Mouse (Mus musculus): Measurements from ENCODE around the gene Epp13.
"Not testable (repeated sequence)": the region's sequence is repeated elsewhere in the genome, so short reads cannot be mapped to it uniquely, and the experiment has no call there.

Epp13 gene

DNA sequence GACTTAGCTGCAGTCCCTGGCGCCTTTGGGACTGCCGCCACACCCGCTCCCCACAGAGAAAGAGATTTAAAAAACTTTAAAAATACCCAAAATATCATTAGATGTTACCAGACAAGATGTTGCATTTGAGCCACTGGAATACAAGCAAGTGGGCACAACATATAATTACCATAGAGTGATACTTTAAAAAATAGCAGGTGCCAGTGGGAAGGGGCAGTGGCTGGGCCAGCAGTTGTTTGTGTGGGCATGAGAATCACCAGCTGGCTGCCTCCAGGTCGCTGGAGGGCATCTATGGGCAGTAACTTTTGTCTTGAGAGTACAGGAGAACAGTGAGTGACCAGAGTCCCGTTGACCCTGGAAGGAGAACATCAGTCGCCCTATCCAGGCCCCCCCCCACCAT, at the start of gene Epp13:
TSS of gene Epp13 (plus strand) at position 301 of the 400 bp plus-strand sequence.
- in situ Hi-C loops (cut with MboI, MseI): no loop called here

DNA sequence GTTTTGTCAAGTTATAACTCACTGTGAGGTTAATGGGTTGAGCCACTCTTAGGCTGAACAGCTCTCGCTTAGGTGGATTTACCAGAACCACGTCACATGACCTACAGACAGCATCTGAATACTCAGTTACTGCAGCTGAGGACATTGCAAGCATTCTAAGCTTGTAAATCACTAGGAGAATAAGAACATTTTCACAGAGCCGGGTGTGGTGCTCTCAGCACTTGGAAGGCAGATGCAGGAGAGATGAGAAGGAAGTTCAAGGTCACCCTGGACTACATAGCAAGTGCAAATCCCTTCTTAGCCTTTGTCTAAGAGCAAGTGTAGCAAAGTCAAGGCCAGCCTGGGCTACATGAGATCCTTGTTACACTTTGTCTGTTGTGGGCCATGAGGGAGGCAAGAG, 48.3 kb upstream of the Epp13 start:
- in situ Hi-C loops (cut with MboI, MseI): no loop called here

DNA sequence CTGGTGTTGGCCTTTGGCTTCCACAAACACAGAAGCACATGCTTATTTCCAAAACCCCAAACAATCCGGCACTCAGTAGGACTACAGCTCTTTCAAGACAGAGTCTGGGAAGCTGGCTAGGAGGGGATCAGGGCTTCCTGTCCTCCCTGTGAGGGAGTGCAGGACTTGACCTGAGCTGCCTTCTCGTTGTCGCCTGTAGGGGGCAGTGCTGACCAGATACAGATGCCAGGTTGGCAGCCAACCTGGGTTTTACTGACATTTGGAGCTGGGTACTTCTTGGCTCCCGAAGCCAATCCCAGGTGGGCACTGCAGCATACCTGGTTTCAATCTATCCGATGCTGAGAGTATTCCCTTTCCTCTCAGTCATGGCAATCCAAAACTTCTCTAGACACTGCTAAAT, 39.4 kb upstream of the Epp13 start:
- in situ Hi-C loops (cut with MboI, MseI): no loop called here

DNA sequence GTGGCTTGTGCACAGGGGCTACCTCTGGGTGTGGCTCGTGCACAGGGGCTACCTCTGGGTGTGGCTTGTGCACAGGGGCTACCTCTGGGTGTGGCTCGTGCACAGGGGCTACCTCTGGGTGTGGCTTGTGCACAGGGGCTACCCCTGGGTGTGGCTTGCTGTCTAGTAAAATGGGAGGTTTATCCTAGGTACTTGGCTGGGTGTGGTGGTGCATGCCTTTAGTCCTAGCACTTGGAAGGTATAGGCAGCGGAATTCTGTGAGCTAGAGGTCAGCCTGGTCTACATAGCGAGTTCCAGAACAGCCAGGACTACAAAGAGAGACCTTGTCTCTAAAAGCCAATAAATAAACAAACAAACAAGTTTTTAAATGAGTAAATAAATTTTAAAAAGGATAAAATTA, 37.8 kb upstream of the Epp13 start:
- in situ Hi-C loops (cut with MboI, MseI): not testable (repeated sequence)

DNA sequence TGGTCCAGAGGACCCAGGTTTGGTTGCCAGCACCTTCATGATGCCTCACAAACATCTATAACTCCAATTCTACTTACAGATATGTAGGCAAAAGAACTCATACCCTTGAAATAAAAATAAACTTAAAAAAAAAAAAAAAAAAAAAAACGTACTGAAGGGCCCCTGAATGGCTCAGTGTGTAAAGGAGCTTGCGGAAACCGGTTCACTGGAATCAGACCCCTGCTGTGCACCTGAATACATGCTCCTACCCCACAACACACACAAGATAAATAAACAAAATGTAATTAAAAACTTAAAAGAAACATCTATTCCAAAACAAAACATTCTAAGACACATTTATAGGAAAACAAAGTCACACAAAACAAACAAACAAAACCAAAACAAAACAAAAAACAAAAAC, 32.4 kb upstream of the Epp13 start:
- in situ Hi-C loops (cut with MboI, MseI): no loop called here

DNA sequence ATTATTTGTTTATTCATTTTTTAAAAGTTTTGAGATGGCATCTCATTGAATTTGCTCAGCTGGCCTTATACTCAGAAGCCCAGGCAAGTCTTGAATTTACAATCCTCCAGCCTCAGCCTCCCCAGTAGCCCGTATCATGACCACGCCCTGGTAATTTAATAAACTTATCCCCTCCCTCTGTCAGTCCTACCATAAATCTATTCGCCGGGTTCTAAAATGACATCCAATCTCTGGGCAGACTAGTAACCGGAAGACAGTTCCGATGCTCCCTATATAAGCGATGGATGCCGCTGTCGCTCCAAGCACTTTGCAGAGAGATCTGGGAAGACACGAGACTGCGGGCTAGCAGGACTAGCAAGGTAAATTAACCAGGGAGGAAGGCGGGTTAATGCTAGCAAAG, 30.5 kb upstream of the Epp13 start, which contains the start of gene Zscan5b:
TSS of gene Zscan5b (plus strand) at position 301 of the 400 bp plus-strand sequence.
- in situ Hi-C loops (cut with MboI, MseI): no loop called here

DNA sequence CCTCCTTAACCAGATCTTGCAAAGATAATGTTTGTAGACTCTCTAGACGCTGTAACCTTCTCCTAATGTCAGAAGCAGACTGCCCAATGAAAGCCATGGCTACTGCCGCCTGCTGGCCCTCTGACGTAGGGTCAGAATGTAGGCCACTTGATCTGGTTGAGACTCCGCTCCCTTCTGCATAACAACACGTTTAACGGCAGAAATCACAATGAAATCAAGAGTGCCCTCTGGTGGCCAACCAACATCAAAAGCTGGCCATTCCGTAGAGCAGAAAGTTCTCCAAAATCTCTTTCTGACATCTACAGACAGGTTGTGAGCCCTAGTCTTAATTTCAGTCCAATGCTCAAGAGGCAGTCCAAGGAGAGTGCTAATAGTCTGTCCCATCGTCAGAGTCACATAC, 24.0 kb upstream of the Epp13 start:
- in situ Hi-C loops (cut with MboI, MseI): not testable (repeated sequence)

DNA sequence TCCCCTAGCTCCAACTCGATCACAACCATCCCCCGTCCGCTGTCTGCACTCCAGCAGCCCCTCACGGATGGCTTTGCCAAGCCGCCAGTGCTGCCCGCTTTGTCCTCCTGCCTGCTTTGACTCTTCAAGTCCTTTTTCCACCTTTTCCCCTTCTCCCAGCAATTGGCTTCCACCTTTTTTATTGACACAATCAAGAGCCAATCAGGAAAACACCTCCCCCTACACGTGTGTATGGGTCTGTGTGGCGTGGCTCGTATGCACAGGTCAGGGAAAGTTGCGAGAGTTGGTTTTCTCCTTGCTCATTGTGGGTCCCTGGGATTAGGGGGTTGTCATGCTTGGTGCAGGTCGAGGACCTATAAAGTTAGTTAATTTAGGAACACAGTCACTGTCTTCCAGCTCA, 12.7 kb upstream of the Epp13 start:
- in situ Hi-C loops (cut with MboI, MseI): no loop called here

DNA sequence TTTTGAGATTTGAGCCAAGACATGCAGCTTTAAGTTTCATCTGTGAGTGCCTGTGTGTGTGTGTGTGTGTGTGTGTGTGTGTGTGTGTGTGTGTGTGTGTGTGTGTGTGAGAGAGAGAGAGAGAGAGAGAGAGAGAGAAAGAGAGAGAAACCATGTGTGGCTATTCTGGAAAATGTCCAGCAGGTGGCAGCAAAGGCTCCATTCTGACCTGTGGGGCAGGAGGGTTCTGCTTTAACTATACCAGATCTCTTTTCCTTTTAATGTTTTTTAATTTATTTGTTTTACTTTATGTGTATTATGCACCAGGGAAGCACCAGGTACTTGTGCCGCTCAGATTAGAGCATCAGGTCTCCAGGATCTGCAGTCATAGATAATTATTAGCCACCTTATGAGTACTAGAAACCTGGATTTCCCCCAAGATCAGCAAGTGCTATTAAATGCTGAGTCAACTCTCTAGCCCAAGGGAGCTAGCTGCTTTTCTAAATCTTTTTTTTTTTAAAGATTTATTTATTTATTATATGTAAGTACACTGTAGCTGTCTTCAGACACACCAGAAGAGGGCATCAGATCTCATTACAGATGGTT, 11.6 kb upstream of the Epp13 start:
- in situ Hi-C loops (cut with MboI, MseI): not testable (repeated sequence)

DNA sequence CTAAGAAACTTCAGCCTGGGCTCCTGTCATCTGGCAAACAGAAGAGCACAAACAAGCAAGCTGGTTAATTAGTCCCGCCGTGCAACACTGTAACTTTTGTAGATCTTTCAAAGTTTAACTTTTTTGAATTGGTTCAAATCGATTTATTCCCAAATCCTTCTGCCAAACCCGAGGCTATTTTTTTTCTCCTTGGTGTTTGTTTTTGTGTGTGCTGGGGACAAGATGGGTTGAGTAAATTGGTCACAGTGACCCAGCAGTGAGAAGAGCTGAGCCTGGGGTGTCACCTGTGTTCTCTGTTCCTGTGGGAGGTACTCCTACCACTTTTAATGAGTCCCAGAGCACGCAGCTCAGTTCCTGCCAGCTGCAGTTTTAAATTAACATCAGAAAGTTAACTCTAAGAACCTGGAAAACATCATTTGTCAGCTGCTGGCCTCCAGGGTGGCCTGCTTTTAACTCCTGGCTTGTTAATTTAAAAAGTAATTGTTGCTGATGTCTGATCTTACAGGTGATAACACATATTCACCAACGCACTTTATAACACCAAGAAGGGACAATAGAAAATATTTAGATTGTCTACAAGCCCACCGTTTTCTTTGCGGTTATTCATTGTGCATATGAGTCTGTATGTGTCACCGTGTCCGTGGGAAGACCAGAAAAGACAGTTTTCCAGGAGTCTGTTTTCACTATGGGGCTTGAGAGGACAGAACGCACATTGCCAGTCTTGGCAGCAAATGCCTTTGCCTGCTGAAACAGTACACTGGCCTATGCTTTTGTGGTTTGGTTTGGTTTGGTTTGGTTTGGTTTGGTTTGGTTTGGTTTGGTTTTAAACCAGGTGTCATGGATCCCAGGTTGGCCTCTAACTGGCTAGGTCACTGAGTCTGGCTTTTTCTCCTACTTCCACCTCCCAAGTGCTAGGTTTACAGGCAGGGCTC, 7.9 kb upstream of the Epp13 start:
- in situ Hi-C loops (cut with MboI, MseI): no loop called here

DNA sequence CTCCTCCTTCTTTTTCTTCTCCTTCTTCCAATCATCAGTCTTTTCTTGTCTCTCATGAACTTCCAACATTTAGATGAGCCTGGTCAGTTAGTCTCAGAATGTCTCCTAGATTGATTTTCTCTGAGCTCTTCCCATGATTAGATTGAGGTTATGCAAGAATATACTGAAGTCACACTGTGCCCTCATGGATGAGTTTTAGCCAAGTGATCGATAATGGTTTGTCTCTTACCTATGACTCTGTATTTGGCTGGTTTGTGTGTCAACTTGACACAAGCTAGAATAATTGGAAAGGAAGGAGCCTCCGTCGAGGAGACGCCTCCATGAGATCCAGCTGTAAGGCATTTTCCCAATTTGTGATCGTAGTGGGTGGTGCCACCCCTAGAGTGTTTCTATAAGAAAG, 1.9 kb downstream of the Epp13 start:
- in situ Hi-C loops (cut with MboI, MseI): no loop called here

DNA sequence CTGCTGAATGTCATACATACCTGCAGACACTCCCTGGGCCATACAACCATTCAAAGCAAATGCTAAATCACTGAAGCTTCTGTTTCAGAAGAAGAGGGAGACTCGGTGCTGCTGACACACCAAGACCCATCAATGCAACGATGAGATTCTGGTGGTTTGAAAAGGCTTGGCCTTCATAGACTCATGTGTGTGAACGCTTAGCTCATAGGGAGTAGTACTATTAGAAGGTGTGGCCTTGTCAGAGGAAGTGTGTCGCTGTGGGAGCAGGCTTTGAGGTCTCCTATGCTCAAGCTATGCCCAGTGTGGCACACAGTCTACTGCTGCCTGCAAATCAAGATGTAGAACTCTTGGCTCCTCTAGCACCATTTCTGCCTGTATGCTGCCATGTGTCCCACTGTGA, 4.9 kb downstream of the Epp13 start:
- in situ Hi-C loops (cut with MboI, MseI): no loop called here

DNA sequence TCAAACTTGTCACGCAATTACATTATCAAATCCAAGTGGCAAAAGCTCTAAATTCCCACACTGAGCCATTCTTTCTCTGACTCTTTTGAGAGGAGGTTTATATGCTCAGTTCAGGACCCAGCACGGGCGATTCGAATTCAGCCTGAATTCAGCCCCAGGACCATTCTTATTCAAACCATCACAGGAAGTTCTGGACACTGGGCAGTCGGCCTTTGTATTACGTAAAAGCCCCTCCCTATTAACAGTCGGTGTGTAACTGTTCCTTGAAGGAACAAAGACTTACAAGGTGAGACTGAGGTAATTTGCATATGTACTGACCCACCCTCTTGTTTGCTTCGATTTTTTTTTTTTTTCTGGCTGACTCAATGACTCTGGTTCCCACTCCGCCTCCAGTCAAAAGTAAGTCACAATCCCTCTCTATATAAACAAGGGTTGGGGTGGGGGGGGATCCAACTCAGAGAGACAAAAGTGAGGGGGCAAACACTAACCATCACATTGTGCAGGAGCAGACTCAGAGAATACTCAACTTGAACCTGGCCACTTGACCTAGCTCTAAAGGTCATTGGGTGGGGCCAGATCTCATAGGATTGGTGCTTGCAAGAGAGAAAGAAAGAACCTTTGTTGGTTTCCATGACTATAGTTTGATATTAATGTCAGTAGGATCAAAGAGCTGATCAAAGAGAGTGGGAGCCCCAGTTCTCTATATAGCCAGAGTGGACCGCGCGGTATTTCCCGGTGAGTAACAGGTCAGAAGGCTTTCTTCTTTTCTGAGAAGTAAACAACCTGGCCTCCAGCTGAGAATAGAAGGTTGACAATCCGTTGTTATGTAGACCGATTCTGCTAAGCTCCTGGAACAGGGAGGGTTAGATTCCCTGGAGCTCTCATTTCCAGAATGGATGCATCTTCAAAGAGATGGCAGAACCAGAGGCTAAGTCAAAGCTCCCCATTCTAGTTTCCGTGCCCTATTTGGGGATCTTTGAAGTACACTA, 6.0 kb downstream of the Epp13 start:
- in situ Hi-C loops (cut with MboI, MseI): no loop called here

DNA sequence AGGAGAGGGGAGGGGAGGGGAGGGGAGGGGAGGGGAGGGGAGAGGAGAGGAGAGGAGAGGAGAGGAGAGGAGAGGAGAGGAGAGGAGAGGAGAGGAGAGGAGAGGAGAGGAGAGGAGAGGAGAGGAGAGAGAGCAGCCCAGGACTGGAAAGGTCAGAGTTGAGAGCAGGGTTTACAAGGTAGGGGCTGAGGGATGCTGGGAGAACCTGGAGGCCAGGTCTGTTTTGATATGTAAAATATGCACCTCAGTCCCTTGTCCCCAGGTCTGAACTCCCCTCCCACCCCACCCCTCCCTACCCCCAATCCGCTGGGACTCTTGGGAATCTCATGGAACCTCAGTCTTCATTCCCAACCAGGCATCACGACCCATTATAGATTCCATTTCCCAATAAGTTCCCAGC, 7.5 kb downstream of the Epp13 start:
- in situ Hi-C loops (cut with MboI, MseI): not testable (repeated sequence)

DNA sequence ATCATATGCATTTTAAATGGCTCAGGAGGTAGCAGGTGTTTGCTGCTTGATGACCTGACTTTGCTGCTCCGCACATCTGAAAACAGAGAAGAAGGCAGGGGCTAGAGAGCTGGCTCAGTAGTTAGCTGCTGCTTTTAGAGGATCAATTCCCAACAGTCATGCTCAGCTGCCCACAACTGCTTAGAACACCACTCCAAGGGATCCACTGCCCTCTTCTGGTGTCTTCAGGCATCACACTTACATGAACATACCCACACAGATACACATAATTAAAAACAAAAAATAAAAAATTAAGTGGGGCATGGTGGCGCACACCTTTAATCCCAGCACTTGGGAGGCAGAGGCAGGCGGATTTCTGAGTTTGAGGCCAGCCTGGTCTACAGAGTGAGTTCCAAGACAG, 9.6 kb downstream of the Epp13 start:
- in situ Hi-C loops (cut with MboI, MseI): no loop called here

DNA sequence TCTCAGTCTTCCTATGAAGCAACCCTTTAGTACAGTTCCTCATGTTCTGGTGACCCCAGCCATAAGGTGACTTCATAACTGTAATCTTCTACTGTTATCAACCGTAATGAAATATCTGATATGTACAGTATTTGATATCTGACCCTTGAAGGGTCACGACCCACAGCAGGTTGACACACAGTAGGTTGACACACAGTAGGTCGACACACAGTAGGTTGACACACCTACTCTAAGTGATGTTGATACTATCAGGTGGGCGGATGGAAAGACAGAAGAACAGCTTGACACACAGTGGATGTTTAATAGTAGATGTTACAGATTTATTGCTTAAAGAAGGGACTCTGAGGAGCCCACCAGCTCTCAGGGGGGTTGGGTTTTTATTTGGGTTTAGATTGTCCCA, 10.5 kb downstream of the Epp13 start:
- in situ Hi-C loops (cut with MboI, MseI): no loop called here

DNA sequence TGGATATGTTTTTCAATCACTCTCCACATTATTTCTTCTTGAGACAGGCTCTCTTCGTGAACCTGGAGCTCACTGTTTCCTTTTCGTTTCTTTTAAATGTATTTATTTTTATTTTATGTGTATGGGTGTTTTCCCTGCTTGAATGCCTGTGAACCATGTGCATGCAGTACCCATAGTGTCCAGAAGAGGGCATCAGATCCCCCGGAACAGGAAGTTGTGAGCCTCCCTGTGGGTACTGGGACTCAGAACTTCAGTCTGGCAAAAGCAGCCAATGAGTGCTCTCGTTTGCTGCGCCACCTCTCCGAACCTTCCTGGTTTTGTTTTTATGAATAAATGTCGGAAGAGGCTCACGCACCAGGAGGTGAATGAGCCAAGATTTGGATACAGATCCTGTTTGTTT, 13.2 kb downstream of the Epp13 start:
- in situ Hi-C loops (cut with MboI, MseI): no loop called here

DNA sequence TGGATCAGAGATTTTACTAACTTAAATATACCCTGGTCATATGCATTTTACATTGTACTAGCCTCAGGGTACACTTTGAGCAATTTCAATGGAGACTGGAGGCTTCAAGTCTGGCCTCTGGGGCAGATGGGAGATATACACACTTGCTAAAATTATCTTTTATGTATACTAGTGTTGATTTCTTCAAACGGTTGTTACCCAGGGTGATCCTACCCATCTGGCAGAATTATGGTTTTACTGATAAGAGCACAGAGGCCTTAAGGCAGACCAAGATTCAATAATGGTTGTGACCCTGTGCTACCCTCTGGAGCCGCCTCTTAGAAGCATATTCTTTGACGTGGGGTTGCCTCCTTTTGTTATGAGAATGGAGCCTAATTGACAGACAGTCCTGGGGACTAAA, 25.4 kb downstream of the Epp13 start:
- in situ Hi-C loops (cut with MboI, MseI): no loop called here

DNA sequence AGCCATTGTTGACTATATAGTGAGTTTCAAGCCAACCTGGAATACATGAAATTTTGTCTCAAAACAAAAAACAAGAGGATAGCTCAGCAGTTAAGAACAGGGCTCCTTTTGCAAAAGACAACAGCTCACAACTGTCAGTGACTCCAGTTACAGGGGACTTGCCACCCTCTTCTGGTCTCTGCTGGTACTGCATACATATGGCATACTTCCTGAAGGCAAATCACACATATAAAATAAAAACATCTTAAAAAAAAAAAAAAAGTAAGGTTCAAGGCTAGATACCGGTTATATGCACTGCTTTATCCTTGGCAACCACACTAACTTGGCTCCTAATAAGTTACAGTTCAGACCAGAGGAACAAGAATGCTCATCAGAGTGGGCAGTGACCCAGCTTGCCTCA, 30.2 kb downstream of the Epp13 start:
- in situ Hi-C loops (cut with MboI, MseI): loop anchor here (5.0 to 10.0 kb wide), 3 partner anchors 102 to 1838 kb away; partner anchors contain the start of genes Rdh13 and Zfp28

DNA sequence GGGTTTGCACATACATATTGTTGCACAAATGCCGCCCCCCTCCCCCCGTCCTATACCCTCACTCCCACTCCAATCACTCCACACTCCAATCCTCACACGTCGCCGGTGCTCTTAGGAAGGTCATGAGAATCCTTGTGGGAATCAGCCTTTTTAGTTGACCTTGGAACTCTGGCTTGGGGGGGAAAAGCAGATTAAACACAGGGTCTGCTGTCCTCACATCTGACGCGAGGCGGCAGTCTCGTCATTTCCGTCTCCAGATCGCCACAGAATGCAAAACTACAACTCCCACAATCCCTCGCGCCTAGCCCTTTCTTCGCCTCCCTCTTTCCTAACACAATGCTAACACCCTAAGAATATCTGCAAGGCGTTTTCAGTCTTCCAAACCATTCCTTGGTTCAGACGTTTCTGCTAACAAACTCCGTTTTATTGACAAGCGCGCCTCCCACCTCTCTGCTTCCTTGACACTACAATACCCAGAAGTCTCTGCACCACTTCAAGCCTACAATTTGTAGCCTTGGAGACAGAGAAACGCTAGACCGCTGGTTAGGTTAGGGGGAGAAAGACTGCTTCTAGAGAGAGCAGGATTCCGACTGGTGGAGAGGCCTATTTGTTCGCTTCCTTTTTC, 31.1 kb downstream of the Epp13 start:
- in situ Hi-C loops (cut with MboI, MseI): loop anchor here (5.0 to 10.0 kb wide), 3 partner anchors 101 to 1839 kb away; partner anchors contain the start of genes Rdh13 and Zfp28

DNA sequence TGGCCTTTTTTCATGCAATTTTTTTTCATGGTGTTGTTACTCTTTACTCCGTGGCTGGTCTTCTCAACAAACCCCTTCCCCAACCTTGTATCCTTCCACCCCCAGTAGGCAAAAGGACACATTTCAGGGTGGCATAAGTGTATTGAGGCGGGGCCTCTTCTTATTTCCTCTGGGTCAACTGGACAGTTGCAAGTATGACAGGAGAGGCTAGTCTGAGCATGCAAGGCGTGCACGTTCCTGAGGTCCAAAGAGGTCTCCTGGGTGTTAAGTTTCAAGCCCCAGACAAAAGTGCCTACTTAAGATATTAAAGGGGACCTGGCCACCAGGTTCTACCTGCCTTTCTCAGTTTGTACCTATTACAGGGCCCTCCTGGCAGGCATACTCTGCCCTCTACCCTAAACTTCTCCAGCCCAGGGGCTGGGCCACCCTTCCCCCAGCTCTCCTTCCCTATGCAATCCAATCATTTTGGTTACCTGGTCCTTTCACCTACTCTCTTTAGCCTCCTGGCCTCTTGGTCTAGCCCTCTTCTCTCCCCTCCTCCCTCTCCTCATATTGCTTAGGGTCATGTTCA, 32.0 kb downstream of the Epp13 start:
- in situ Hi-C loops (cut with MboI, MseI): loop anchor here (5.0 to 10.0 kb wide), 3 partner anchors 100 to 1840 kb away; partner anchors contain the start of genes Rdh13 and Zfp28
